Mouse (Mus musculus) cerebellum, postnatal 4 days (tissue): Measurements from ENCODE around the gene Gm15097.
"Not testable (repeated sequence)": the region's sequence is repeated elsewhere in the genome, so short reads cannot be mapped to it uniquely, and the experiment has no call there.

Experiments
- DNase-seq, 2 experiments: peaks; one replicate each; pipeline ENCODE4 v3.0.0; 2022; ENCODE audit warnings: low spot score in 2 of 2, mixed read lengths in 1 of 2

Gene Gm15097

GRCm38 (mm10) chrX:149784173-149784572, at the start of gene Gm15097:
Gene Gm15097, plus strand, starts transcription at chrX:149784473.
- not testable (repeated sequence) for DNase-seq

DNA sequence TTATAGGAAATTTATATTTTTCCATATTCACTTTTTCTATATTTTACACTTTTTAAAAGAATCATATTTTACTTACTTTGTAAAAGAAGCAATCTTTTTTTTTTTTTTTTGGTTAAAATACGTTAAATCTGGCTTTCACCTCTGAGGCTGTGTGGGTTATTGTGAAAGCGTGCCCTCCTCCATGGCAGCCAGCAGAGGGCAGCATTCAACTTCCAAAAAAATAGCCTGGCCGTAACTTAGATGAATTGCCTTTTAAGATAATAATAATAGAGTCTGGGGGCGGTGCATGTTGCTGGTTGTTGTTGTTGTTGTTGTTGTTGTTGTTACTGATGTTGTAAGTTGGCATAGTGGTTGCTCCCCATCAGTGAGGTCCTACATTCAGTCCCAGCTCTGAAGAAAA, 21.4 kb upstream of the Gm15097 start:
- peak in 1 of 2 experiments; percentile 23 for DNase-seq

- not testable (repeated sequence) for DNase-seq
These were observed 26.9 kb downstream of the Gm15097 start for GRCm38 (mm10) chrX:149811178-149811577.
